Mouse (Mus musculus) megakaryocyte, adult 5-6 weeks (primary cell): Measurements from ENCODE around the gene Elf2. TPM values are rescaled to one million over a fixed set of nuclear protein-coding genes. Genes with fewer than 3 reads are reported as not detected.

Experiments
- ATAC-seq: 2 replicates; pipeline ENCODE4 v1.8.0; 2016; ENCODE audit warnings: mild to moderate bottlenecking, inconsistent platforms; ENCODE audit not compliant: poor library complexity, severe bottlenecking
- total RNA-seq, 2 experiments: library from RNA; stranded (forward) in 1 of 2; stranded (reverse) in 1 of 2; fragments of 153-499, 151-499 nt in 1 of 2; fragments of 221-1000, 200-1000 nt in 1 of 2; gene quantifications; 2 replicates each; pipeline versions ENCODE4 v1.2.3 to v1.2.4; 2015 to 2017

Elf2 gene
- total RNA-seq, 2 experiments from 2014 or later = 39.6 to 98.4 TPM

- ATAC-seq = no peak
These were observed 100.9 kb downstream of the Elf2 start for GRCm38 (mm10) chr3:51239541-51239940.

- ATAC-seq = peak; percentile 59
These were observed 101.9 kb downstream of the Elf2 start for GRCm38 (mm10) chr3:51238515-51238914.

- no peak for ATAC-seq
These were observed 105.8 kb downstream of the Elf2 start for GRCm38 (mm10) chr3:51234752-51235055.

GRCm38 (mm10) chr3:51233918-51234751 lies 106.3 kb downstream of the Elf2 start:
- ATAC-seq = peak; percentile 88

- ATAC-seq = no peak
These were observed 107.0 kb downstream of the Elf2 start for GRCm38 (mm10) chr3:51233474-51233873.

GRCm38 (mm10) chr3:51232205-51232910 lies 108.1 kb downstream of the Elf2 start:
- ATAC-seq = no peak

- ATAC-seq = no peak
These were observed 109.0 kb downstream of the Elf2 start for GRCm38 (mm10) chr3:51231499-51231898.

- ATAC-seq = no peak
These were observed 109.6 kb downstream of the Elf2 start for GRCm38 (mm10) chr3:51230886-51231285.

- peak; percentile 13; the same call in 1 of the 2 replicates for ATAC-seq
These were observed 110.2 kb downstream of the Elf2 start for GRCm38 (mm10) chr3:51230146-51230835.

- ATAC-seq = no peak
These were observed 111.2 kb downstream of the Elf2 start for GRCm38 (mm10) chr3:51229226-51229625.

GRCm38 (mm10) chr3:51228821-51229205 lies 111.7 kb downstream of the Elf2 start:
- ATAC-seq = no peak

GRCm38 (mm10) chr3:51228038-51228820 lies 112.2 kb downstream of the Elf2 start:
- peak; percentile 50 for ATAC-seq

GRCm38 (mm10) chr3:51226601-51227000 lies 113.9 kb downstream of the Elf2 start:
- no peak for ATAC-seq

- no peak for ATAC-seq
These were observed 114.5 kb downstream of the Elf2 start for GRCm38 (mm10) chr3:51225979-51226378.

GRCm38 (mm10) chr3:51225226-51225750 lies 115.2 kb downstream of the Elf2 start:
- ATAC-seq = peak; percentile 0; the same call in 1 of the 2 replicates

- ATAC-seq = peak; percentile 87
These were observed 115.9 kb downstream of the Elf2 start, which contains the start of gene Noct for GRCm38 (mm10) chr3:51224363-51225225. Gene Noct, plus strand, starts transcription at chr3:51224447.

GRCm38 (mm10) chr3:51223556-51223955 lies 116.9 kb downstream of the Elf2 start:
- no peak for ATAC-seq

GRCm38 (mm10) chr3:51222834-51223460 lies 117.5 kb downstream of the Elf2 start:
- ATAC-seq = 0 out of 2 replicates have a peak, but pooled peaks have one; percentile 4

- ATAC-seq = no peak
These were observed 118.2 kb downstream of the Elf2 start for GRCm38 (mm10) chr3:51222302-51222701.
